ENCODE assay signal across 9 mouse cellular contexts in genomic region chr16:48190399-48190798, GRCm38 (mm10).
DNase-seq lines count a peak whose midpoint lies in the region; TF ChIP-seq lines count a peak whose summit lies in the region.
"Had no signal": no experiment of that assay in that cellular context is flagged by ENCODE, and none has a peak within 500 bp of the region (broad histone marks: within the 10 kb centered on the region; RNA-seq: fewer than 3 reads in every experiment).

No protein-coding gene starts in this region.

- intact Hi-C loops in gastrocnemius, postnatal 14 days (cut with DNase I; ENCODE audit: low total_unique reads) = no loop called here

- no peak overlapping the region for H3K4me3 ChIP-seq in limb, embryonic 10.5 days
- H3K4me3 ChIP-seq: limb, embryonic 15.5 days; megakaryocyte, embryonic 14.5 days had no signal

- TF ChIP-seq CTCF in brain, embryonic 14.5 days (IDR thresholded peaks at IDR 0.05; ENCODE audit: borderline replicate concordance, extremely low read depth, insufficient read depth, insufficient read length) = no peak

- 86% methylated on average over 12 of the region's 12 CpGs for WGBS in limb, embryonic 10.5 days

- H3K27ac ChIP-seq in limb, embryonic 10.5 days = no peak overlapping the region
- H3K27ac ChIP-seq: limb, embryonic 15.5 days had no signal

- no peaks in the 10 kb centered on the region for H3K27me3 ChIP-seq in limb, embryonic 10.5 days (ENCODE audit: low read depth, poor library complexity, severe bottlenecking)
- H3K27me3 ChIP-seq: limb, embryonic 15.5 days; megakaryocyte, embryonic 14.5 days had no signal

- TF ChIP-seq POLR2A in brain, embryonic 14.5 days (IDR thresholded peaks at IDR 0.05; ENCODE audit: borderline replicate concordance, extremely low read depth, insufficient read depth, insufficient read length, poor library complexity, severe bottlenecking) = no peak

- peak; percentile 2 for DNase-seq in gastrocnemius, postnatal 14 days
- no peak for DNase-seq in gastrocnemius, postnatal 10 days
- DNase-seq in adrenal gland, adult 2 months = peak; percentile 25
- DNase-seq in brain, embryonic 14.5 days (ENCODE audit: low read depth) = peak; percentile 10
- peak; percentile 16 to 34 for DNase-seq in kidney, postnatal 36 days
- DNase-seq in limb, embryonic 10.5 days (ENCODE audit: low spot score) = no peak
- DNase-seq in layer of hippocampus, postnatal 25 days (ENCODE audit: extremely low spot score in 1 of 2, low spot score in 1 of 2) = no peak

- H3K9me3 ChIP-seq in limb, embryonic 10.5 days (replicated peaks) = no peaks in the 10 kb centered on the region
- H3K9me3 ChIP-seq: limb, embryonic 15.5 days had no signal

- H3K4me1 ChIP-seq in limb, embryonic 10.5 days = no peaks in the 10 kb centered on the region
- H3K4me1 ChIP-seq: limb, embryonic 15.5 days; megakaryocyte, embryonic 14.5 days had no signal

- H3K36me3 ChIP-seq in limb, embryonic 10.5 days = no peaks in the 10 kb centered on the region
- H3K36me3 ChIP-seq: limb, embryonic 15.5 days had no signal

Comparison
In these comparisons a context has a peak if more than half of its experiments do, and no peak if none do; other contexts are left out.
1. DNase-seq: peak in gastrocnemius, postnatal 14 days (single experiment), adrenal gland, adult 2 months (single experiment), brain, embryonic 14.5 days (single experiment) and kidney, postnatal 36 days (2 of 2); none in gastrocnemius, postnatal 10 days (single experiment), limb, embryonic 10.5 days (single experiment) and layer of hippocampus, postnatal 25 days (0 of 2).